Mouse (Mus musculus) midbrain, postnatal 0 days (tissue): ENCODE measurements at regions not wholly inside any gene's neighbourhood (a gene's known extent, or its start where the extent isn't known, plus 50 kb on each side); places are given as distances from the start of the nearest gene placed in this dataset.

Experiments
- ATAC-seq: fragments of 200-750 bp; cut with Nextera tagmentation; 2 replicates; pipeline ENCODE4 v1.8.0; 2017; ENCODE audit warnings: moderate number of reproducible peaks, mild to moderate bottlenecking, moderate TSS enrichment, moderate library complexity; ENCODE audit not compliant: low FRiP score
- DNase-seq: peaks from one replicate; pipeline ENCODE4 v3.0.0-alpha.2; 2015; ENCODE audit warnings: low spot score
- H3K27ac ChIP-seq: fragments of 300-500 bp; sonication (generic); 2 replicates; pipeline ENCODE4 v1.5.1; 2014; ENCODE audit warnings: low read depth, mild to moderate bottlenecking, low read length, mixed read lengths
- H3K27me3 ChIP-seq: fragments of 300-500 bp; sonication (generic); 2 replicates; pipeline ENCODE4 v1.6.1; 2014; ENCODE audit warnings: low read length, control low read depth, mixed read lengths; ENCODE audit not compliant: insufficient read depth
- H3K36me3 ChIP-seq: fragments of 300-500 bp; sonication (generic); 2 replicates; pipeline ENCODE4 v1.6.1; 2014; ENCODE audit warnings: low read length, control low read depth, mixed read lengths; ENCODE audit not compliant: insufficient read depth
- H3K4me1 ChIP-seq: fragments of 300-500 bp; sonication (generic); 2 replicates; pipeline ENCODE4 v1.6.1; 2014; ENCODE audit warnings: mild to moderate bottlenecking, control low read depth, antibody characterized with exemption, low read length, mixed read lengths; ENCODE audit not compliant: insufficient read depth
- H3K4me2 ChIP-seq: fragments of 300-500 bp; sonication (generic); 2 replicates; pipeline ENCODE4 v1.6.1; 2014; ENCODE audit warnings: low read depth, mild to moderate bottlenecking, low read length, mixed read lengths; ENCODE audit not compliant: poor library complexity, severe bottlenecking
- H3K4me3 ChIP-seq: fragments of 300-500 bp; sonication (generic); 2 replicates; pipeline ENCODE4 v1.5.1; 2014; ENCODE audit warnings: low read depth, mild to moderate bottlenecking, low read length, moderate library complexity
- H3K9ac ChIP-seq: fragments of 300-500 bp; sonication (generic); replicated peaks from 2 replicates; pipeline ENCODE4 v1.6.1; 2014; ENCODE audit warnings: mild to moderate bottlenecking, low read length, moderate library complexity, mixed read lengths; ENCODE audit not compliant: poor library complexity, severe bottlenecking
- H3K9me3 ChIP-seq: fragments of 300-500 bp; sonication (generic); 2 replicates; pipeline ENCODE4 v1.6.1; 2016; ENCODE audit warnings: low read length, control low read depth
- CTCF ChIP-seq: IDR thresholded peaks from 2 replicates; pipeline ENCODE4 v1.5.1; 2016; ENCODE audit warnings: antibody characterized with exemption, mild to moderate bottlenecking
- WGBS: fragments of 180-500 bp; shearing (Covaris S2); extraction: QIAGEN DNeasy Blood & Tissue Kit; methylation state at CpG from one replicate; pipeline ENCODE4 v1.1.7; 2014; 5-methylcytosine and 5-hydroxymethylcytosine counted together

DNA sequence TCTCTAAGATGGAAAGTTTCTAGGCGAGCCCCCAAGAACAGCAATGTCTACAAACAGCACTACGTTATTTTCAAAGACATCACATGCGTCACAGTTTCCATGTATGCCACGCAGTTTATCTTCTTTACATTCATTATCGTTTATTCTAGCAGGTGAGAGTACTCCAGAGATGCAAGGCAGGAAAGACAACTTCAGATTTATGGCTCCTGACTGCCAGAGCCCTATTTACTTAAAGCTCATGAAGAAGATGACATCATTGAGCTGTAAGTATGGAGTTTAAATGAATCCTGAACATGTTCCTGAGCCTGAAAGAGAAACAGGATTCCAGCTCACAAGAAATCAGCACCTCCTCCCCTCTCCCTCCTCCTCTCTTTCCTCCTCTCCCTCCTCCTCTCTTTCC is 116.7 kb upstream of the Rai14 start:
- Histone ChIP-seq H3K27me3 (no peaks in the 10 kb centered on the region), H3K36me3 (no peaks in the 10 kb centered on the region), H3K27ac (no peak overlapping the region), H3K9ac (no peak overlapping the region), H3K4me2 (no peak overlapping the region), H3K4me1 (no peaks in the 10 kb centered on the region), H3K9me3 (no peaks in the 10 kb centered on the region), H3K4me3 (no peak overlapping the region)
- no peak for DNase-seq
- TF ChIP-seq CTCF = no peak
- 84% methylated on average over 5 of the region's 5 CpGs for WGBS
- no peak for ATAC-seq

DNA sequence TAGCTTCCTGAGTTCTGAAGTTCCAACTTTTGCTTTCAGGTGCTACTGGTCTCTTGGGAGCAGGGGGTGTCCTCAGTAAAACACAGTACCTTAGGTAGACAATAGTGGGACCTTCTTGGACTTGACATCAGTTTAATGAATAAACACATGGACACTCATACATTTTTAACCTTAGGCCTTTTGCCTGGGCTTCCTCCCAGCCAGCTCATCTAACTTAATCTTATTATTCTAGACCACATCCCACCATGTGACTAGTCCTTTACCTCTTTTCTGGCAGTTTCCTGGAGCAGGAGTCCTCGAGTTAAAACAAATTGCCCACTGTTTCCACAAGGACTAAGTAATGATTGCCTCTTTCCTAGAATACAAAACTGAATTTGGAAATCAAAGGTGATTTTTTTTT is 117.9 kb upstream of the Rai14 start:
- WGBS = 55% methylated on average over 1 of the region's 1 CpGs
- no peak for TF ChIP-seq CTCF
- DNase-seq = no peak
- H3K4me1 ChIP-seq = no peaks in the 10 kb centered on the region
- ATAC-seq = no peak
- H3K4me2 ChIP-seq = no peak overlapping the region
- H3K9ac ChIP-seq = no peak overlapping the region
- no peaks in the 10 kb centered on the region for H3K36me3 ChIP-seq
- no peaks in the 10 kb centered on the region for H3K27me3 ChIP-seq
- H3K9me3 ChIP-seq = no peaks in the 10 kb centered on the region
- H3K27ac ChIP-seq = no peak overlapping the region
- H3K4me3 ChIP-seq = no peak overlapping the region

DNA sequence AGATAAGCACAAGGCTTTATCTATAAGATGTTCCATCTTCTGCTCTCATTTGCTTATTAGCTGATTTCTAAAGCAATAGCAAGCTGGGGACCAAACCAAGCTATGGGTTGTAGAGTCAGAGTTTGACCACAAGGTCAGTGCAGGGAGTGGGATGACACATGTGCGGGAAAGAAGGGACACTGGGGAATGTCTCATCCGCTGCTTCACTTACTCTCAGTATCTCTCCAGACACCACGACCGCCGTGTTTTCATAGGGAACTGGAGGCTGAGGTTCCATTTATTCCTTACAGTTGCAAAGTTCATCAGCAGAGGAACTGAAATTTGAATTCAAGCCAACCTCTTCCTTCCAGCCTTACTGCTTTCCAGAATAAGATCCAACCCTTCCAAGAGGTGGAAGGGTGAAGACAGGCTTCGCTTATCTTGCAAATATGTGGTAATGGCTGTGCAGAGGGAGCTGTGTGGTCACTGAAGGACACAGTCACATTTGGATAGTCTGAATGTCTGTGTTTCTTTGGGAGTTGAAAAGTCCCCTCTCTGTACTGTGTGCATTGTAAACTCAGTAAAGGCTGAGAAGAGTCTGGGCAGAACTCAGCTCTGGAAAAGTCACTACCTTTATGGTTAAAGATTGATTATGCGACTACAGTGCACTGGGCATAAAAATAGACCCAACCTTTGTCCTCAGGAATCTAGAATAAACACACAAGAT is 118.1 kb upstream of the C1qtnf3 start:
- ATAC-seq (no peak), DNase-seq (no peak)
- Histone ChIP-seq H3K27ac (no peak overlapping the region), H3K9me3 (no peaks in the 10 kb centered on the region), H3K9ac (no peak overlapping the region), H3K4me2 (no peak overlapping the region), H3K27me3 (no peaks in the 10 kb centered on the region), H3K4me3 (no peak overlapping the region), H3K36me3 (no peaks in the 10 kb centered on the region), H3K4me1 (no peaks in the 10 kb centered on the region)
- TF ChIP-seq CTCF = no peak
- 83% methylated on average over 7 of the region's 7 CpGs for WGBS

DNA sequence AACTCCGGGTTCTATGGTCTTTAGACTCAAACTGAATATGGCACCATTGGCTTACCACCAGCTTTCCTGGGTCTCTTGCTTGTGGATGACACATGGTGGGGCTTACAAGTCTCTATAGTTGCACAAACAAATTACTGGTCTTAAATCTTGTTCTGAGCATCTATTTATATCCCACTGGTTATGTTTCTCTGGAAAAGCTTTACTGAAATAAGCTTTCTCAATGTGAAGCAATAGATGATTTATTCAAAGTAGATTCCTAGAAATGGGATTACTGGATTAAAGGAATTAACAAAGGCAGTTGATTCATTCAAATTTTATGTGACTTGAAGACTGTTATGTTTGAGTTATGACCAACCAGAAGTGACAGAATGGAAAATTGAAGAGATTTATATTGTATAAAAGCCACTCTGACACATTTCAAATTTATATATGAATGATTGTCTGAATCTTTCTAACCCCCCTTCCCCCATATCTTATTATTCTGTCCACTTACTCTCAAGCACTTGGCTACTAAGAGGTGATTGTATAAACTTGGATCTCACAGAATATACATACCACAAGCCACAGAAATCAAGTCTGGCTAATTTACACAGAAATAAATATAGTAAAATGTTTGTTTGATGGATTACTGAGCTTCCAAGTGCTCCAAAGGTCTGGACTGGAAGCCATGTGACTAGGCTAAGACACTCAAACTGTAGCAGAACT is 113.4 kb upstream of the C1qtnf3 start:
- H3K36me3 ChIP-seq = no peaks in the 10 kb centered on the region
- no peak overlapping the region for H3K4me2 ChIP-seq
- no peaks in the 10 kb centered on the region for H3K9me3 ChIP-seq
- no peak for ATAC-seq
- H3K9ac ChIP-seq = no peak overlapping the region
- TF ChIP-seq CTCF = no peak
- H3K4me1 ChIP-seq = no peaks in the 10 kb centered on the region
- no peak for DNase-seq
- no peaks in the 10 kb centered on the region for H3K27me3 ChIP-seq
- no peak overlapping the region for H3K27ac ChIP-seq
- no peak overlapping the region for H3K4me3 ChIP-seq
- 89% methylated on average over 1 of the region's 1 CpGs for WGBS

DNA sequence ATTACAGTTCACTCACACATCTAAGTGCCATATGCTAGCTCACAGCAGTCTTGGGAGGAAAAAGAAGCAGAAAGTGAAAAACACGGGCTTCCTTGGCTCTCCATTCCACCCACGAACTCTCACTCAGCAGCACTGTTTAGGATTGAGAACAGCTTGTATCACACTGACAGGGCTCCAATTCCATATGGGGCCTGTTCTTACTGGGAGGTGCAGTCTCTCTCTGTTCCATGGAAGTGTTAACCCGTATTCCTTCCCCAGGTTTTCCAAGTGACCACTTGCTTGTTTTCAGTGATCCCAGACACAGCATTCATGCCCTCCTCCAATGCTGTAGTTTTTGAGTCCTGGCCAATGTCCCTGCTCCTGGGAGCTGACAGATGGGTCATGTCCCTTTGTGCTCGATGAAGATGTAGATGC is 111.5 kb upstream of the C1qtnf3 start:
- DNase-seq (peak; percentile 63), ATAC-seq (no peak; the same call in 1 of the 2 replicates)
- Histone ChIP-seq H3K27me3 (no peaks in the 10 kb centered on the region), H3K36me3 (no peaks in the 10 kb centered on the region), H3K4me3 (no peak overlapping the region), H3K4me2 (no peak overlapping the region), H3K27ac (no peak overlapping the region), H3K9ac (no peak overlapping the region), H3K4me1 (no peaks in the 10 kb centered on the region), H3K9me3 (no peaks in the 10 kb centered on the region)
- no peak for TF ChIP-seq CTCF
- 85% methylated on average over 4 of the region's 4 CpGs for WGBS

DNA sequence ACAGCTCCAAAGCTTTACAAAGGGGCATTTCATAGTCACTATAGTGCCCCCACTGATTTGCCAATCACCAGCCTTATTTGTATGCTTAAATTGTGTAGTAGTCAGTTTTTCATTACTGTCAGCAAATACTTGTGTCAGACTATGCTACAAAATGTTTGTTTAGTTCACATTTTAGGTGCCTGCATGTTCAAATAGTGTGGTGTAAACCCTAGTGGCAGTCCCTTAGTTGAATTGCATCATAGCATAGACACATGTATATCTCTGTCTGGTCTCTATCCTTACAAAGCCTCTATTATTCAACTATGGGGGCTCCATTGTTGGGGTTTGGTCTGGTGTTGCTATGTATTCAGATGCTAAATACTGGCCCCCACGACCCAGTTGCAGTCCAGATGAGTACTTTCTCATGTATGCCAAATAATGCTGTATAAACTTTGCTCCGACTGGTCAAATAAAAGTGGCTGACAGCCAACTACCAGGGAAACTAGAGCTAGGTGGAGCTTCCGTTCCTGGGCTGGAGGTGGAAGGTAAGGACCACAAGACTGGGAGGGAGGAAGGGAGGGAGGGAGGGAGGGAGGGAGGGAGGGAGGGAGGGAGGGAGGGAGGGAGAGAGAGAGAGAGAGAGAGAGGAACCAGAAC is 109.0 kb upstream of the C1qtnf3 start:
- 48% methylated on average over 3 of the region's 3 CpGs for WGBS
- no peak for ATAC-seq
- TF ChIP-seq CTCF = no peak

More for the DNA sequence above, 109.0 kb upstream of the C1qtnf3 start:
- Histone ChIP-seq H3K4me1 (no peaks in the 10 kb centered on the region), H3K9ac (no peak overlapping the region), H3K27ac (no peak overlapping the region), H3K27me3 (no peaks in the 10 kb centered on the region), H3K9me3 (no peaks in the 10 kb centered on the region), H3K4me3 (no peak overlapping the region), H3K4me2 (no peak overlapping the region), H3K36me3 (no peaks in the 10 kb centered on the region)
- no peak for DNase-seq
